Mouse (Mus musculus): ENCODE results near the gene Stra8.

GRCm38 (mm10) chr6:34959131-34959530 is 39.2 kb downstream of the Stra8 start:
- TF ChIP-seq CTCF (IDR thresholded peaks at IDR 0.05; ENCODE audit: control insufficient read depth, insufficient read depth, insufficient replicate concordance, low read depth, low read length) (no peak), POLR2A (IDR thresholded peaks at IDR 0.05; ENCODE audit: control insufficient read depth, low read depth, low read length) (no peak)

All from testis, adult 2 months (tissue).